Mouse (Mus musculus) thymus, postnatal 25 days (tissue): Measurements from ENCODE around the gene Optc.

ENCODE experiments used
- DNase-seq: peaks from one replicate; pipeline ENCODE4 v3.0.0; 2022

Gene Optc

GRCm38 (mm10) chr1:133917456-133918087 is 9.8 kb upstream of the Optc start:
- no peak for DNase-seq

GRCm38 (mm10) chr1:133915723-133916355 is 8.0 kb upstream of the Optc start:
- DNase-seq: no peak

- DNase-seq: no peak
Measured at GRCm38 (mm10) chr1:133915115-133915514, 7.3 kb upstream of the Optc start.

- DNase-seq: no peak
Measured at GRCm38 (mm10) chr1:133913018-133913417, 5.2 kb upstream of the Optc start.

GRCm38 (mm10) chr1:133911456-133911855 is 3.7 kb upstream of the Optc start:
- DNase-seq: peak; percentile 47

GRCm38 (mm10) chr1:133911008-133911407 is 3.2 kb upstream of the Optc start:
- no peak for DNase-seq

GRCm38 (mm10) chr1:133910108-133910507 is 2.3 kb upstream of the Optc start:
- DNase-seq: no peak

- no peak for DNase-seq
Measured at GRCm38 (mm10) chr1:133908659-133909575, 1.1 kb upstream of the Optc start.

- no peak for DNase-seq
Measured at GRCm38 (mm10) chr1:133906420-133906819, 1.4 kb downstream of the Optc start.

- DNase-seq: no peak
Measured at GRCm38 (mm10) chr1:133900825-133901224, 7.0 kb downstream of the Optc start.

- DNase-seq: no peak
Measured at GRCm38 (mm10) chr1:133899043-133899542, 8.7 kb downstream of the Optc start.

- no peak for DNase-seq
Measured at GRCm38 (mm10) chr1:133897293-133897692, 10.5 kb downstream of the Optc start.

GRCm38 (mm10) chr1:133891489-133891888 is 16.3 kb downstream of the Optc start:
- no peak for DNase-seq

- no peak for DNase-seq
Measured at GRCm38 (mm10) chr1:133889949-133890598, 17.7 kb downstream of the Optc start.

GRCm38 (mm10) chr1:133887538-133888250 is 20.1 kb downstream of the Optc start:
- DNase-seq: no peak

- DNase-seq: no peak
Measured at GRCm38 (mm10) chr1:133887044-133887443, 20.8 kb downstream of the Optc start.

- DNase-seq: no peak
Measured at GRCm38 (mm10) chr1:133886431-133886830, 21.4 kb downstream of the Optc start.

GRCm38 (mm10) chr1:133885811-133886210 is 22.0 kb downstream of the Optc start:
- no peak for DNase-seq

- no peak for DNase-seq
Measured at GRCm38 (mm10) chr1:133884746-133885145, 23.1 kb downstream of the Optc start.

- DNase-seq: no peak
Measured at GRCm38 (mm10) chr1:133884090-133884489, 23.7 kb downstream of the Optc start.

GRCm38 (mm10) chr1:133882283-133883217 is 25.2 kb downstream of the Optc start:
- no peak for DNase-seq
